Mouse (Mus musculus) inflammation-experienced regulatory T-cells, adult 6 months (primary cell): Measurements from ENCODE around the gene Gm28308. TPM values are rescaled to one million over a fixed set of nuclear protein-coding genes. Genes with fewer than 3 reads are reported as not detected.

ENCODE experiments used
- ATAC-seq: one replicate; pipeline ENCODE4 v1.8.0; 2017
- polyA plus RNA-seq, 3 experiments: library from polyadenylated mRNA; unstranded; fragments of 100-300 nt; shearing (Covaris generic); gene quantifications; one replicate each; pipeline ENCODE4 v1.2.1; 2017

Gene Gm28308
- polyA plus RNA-seq, 3 experiments from 2014 or later: not detected

- no peak for ATAC-seq
These were observed 60.6 kb downstream of the Gm28308 start for GRCm38 (mm10) chr6:52152226-52153193.

- ATAC-seq: no peak
These were observed 61.6 kb downstream of the Gm28308 start for GRCm38 (mm10) chr6:52151571-52151970.

GRCm38 (mm10) chr6:52150401-52150966, 62.7 kb downstream of the Gm28308 start:
- no peak for ATAC-seq

GRCm38 (mm10) chr6:52139115-52139514, 74.0 kb downstream of the Gm28308 start:
- no peak for ATAC-seq

- no peak for ATAC-seq
These were observed 74.6 kb downstream of the Gm28308 start for GRCm38 (mm10) chr6:52138576-52138975.

- ATAC-seq: no peak
These were observed 75.2 kb downstream of the Gm28308 start for GRCm38 (mm10) chr6:52137841-52138535.

GRCm38 (mm10) chr6:52123673-52124072, 89.5 kb downstream of the Gm28308 start:
- ATAC-seq: no peak

GRCm38 (mm10) chr6:52121173-52121572, 92.0 kb downstream of the Gm28308 start:
- no peak for ATAC-seq

GRCm38 (mm10) chr6:52118903-52119635, 94.1 kb downstream of the Gm28308 start:
- no peak for ATAC-seq

- no peak for ATAC-seq
These were observed 97.2 kb downstream of the Gm28308 start for GRCm38 (mm10) chr6:52115899-52116298.

Other genes with a start within 250 kb of the Gm28308 start
- 10 to 100 TPM; 15.9 to 33.0 (median 17.8) TPM for gene Skap2, start 200.8 kb downstream of the Gm28308 start, polyA plus RNA-seq
- gene Hoxa1, start 55.0 kb downstream of the Gm28308 start, polyA plus RNA-seq: not detected
- gene Hoxa2, start 48.5 kb downstream of the Gm28308 start, polyA plus RNA-seq: not detected
- not detected for gene 5730596B20Rik, start 35.8 kb downstream of the Gm28308 start, polyA plus RNA-seq
- not detected for gene Hoxa4, start 21.6 kb downstream of the Gm28308 start, polyA plus RNA-seq
- gene Hoxa5, start 8.8 kb downstream of the Gm28308 start, polyA plus RNA-seq: not detected
- gene Hoxa6, start 4.6 kb downstream of the Gm28308 start, polyA plus RNA-seq: not detected
- not detected for gene Hoxa3, start within 50 bp of the Gm28308 start, polyA plus RNA-seq
- gene Hoxa7, start 8.5 kb upstream of the Gm28308 start, polyA plus RNA-seq: not detected
- under 1 TPM in 2 of 3 experiments, not detected in 1; 0.13 to 0.32 TPM for gene Hoxa9, start 17.8 kb upstream of the Gm28308 start, polyA plus RNA-seq
- gene Hoxa10, start 27.5 kb upstream of the Gm28308 start, polyA plus RNA-seq: not detected
- gene Hoxa11, start 32.5 kb upstream of the Gm28308 start, polyA plus RNA-seq: not detected
- not detected for gene Hoxa13, start 47.5 kb upstream of the Gm28308 start, polyA plus RNA-seq
- not detected for gene Evx1, start 100.2 kb upstream of the Gm28308 start, polyA plus RNA-seq